Mouse (Mus musculus): ENCODE data around the gene Cic.

Gene Cic

GRCm38 (mm10) chr7:25269545-25270271 lies 2.2 kb downstream of the Cic start:
- peak; percentile 8 for DNase-seq (ENCODE audit: low spot score)

DNA sequence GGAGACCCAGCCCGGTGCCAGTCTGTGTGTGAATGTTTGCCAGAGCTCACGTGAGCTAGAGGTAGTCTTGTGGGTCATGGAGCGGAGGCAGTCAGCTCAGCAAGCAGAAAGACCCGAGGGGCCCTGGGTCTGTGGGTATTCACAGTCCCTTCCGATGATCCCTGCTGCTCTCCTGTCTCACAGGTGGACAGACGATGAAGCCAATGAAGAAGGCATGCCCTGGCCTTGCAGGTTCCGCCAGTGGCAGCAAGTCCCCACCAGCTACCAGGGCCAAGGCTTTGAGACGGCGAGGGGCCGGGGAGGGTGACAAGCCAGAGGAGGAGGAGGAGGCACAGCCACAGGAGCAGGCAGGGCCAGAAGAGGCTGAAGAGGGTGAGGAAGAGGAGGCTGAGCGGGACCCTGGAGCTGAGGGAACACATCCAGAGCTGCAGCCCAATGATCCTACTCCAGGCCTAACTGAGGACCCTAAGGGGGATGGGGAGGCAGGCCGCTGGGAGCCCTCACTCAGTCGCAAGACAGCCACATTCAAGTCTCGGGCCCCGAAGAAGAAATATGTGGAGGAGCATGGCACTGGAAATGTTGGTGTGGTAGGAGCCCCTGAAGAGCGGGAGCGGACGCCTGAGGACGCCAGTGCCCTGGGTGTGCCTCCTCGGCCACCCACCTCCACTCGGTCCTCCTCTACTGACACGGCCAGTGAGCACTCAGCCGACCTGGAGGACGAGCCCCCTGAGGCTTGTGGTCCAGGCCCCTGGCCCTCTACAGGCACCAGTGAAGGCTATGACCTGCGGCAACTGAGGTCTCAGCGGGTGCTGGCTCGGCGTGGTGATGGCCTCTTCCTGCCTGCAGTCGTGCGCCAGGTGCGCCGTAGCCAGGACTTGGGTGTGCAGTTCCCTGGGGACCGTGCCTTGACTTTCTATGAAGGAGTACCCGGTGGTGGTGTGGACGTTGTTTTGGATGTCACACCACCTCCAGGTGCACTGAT lies 3.4 kb downstream of the Cic start:
- no peak for DNase-seq (ENCODE audit: low spot score)

GRCm38 (mm10) chr7:25271651-25272444 lies 4.3 kb downstream of the Cic start:
- no peak for DNase-seq (ENCODE audit: low spot score)

GRCm38 (mm10) chr7:25272445-25273258 lies 5.1 kb downstream of the Cic start:
- no peak for DNase-seq (ENCODE audit: low spot score)

DNA sequence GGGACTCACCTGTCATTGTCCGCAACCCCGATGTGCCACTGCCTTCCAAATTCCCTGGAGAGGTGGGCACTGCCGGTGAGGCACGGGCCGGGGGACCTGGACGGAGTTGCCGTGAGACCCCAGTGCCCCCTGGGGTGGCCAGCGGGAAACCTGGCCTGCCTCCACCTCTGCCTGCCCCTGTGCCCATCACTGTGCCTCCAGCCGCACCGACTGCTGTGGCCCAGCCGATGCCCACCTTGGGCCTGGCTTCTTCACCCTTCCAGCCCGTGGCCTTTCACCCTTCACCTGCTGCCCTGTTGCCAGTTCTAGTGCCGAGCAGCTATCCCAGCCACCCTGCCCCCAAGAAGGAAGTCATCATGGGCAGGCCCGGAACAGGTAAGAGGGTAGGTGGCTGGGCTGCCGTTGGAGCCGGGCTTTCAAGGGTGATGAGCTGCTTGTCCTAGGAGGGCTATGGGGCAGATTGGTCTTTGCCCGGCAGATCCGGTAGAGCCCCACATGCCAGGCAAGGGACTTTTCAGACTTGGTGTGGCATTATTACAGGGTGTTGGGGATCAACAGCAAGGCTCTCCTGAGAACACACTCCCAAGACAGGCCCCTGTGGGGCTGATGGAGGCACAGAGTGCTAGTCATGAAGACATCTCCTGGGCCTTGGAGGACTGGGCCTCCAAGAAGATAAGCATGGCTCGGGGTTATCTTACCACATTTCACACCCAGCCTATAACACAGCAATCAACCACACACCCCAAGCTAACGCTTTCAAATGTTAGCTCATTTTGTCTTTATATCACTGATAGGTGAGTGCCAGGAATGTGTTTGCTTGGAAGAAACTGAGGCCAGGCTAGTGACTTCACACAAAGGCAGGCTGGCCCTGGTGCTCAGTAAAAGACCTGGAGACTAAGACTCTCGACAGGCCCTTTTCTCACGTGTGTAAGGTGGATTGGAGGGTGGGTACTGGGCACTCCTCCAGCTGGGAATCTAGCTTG lies 6.0 kb downstream of the Cic start:
- DNase-seq (ENCODE audit: low spot score) = no peak

DNA sequence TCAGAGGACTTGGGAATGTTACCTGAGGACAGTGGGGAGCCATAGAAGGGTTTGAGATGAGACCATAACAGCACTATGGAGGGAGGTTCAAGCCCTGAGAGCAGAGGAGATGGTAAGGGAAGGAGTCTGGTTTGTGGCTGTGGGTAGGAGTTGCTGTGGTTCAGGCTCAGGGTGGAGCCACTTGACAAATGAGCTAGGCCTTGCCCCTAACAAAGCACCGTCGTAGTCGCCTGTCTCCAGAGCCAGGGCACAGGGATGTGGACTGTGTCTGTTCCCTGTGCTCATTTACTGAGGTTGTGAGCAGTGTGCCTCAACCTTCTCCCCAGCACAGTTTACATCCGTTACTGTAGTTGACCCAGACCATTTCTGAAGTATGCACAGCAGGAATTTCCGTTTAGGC lies 7.1 kb downstream of the Cic start:
- no peak for DNase-seq (ENCODE audit: low spot score)

- no peak for DNase-seq (ENCODE audit: low spot score)
Observed at GRCm38 (mm10) chr7:25274996-25275395, 7.5 kb downstream of the Cic start.

- DNase-seq (ENCODE audit: low spot score) = no peak
Observed at GRCm38 (mm10) chr7:25275555-25276298, 8.2 kb downstream of the Cic start.

DNA sequence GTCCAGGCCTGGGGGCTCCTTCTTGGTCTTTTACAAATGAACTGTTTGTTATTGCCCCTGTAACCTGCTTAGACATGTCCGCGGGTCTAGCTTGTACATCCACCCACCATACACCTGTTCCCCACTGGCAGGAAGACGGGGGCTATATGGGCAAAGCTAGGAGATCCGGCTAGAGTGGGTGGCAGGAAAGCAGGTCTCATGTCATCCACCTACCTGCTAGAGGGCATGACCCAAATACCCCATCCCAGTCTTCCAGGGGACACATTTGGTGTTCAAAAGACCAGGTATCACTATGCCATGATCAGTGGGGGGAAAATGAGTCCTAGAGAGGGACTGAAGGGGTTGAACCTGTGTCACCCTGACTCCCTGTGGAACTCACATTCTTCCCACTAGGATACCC lies 9.9 kb downstream of the Cic start:
- no peak for DNase-seq (ENCODE audit: low spot score)

DNA sequence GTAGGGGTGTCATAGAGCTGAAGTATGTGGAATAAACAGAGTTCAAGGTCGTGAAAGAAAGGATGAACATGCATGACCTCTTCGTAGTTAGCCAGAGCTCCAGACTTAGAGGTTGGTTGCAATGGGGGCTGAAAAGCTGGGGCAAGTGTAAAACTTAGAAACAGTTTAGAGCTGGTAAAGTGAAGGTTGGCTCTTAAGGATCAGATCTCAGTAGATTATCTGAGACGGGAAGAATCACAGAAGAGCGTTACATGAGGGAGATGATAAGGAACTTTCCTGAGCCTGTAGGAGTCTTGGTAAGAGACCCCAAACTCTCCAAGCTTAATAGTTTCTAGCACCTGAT lies 10.5 kb downstream of the Cic start:
- DNase-seq (ENCODE audit: low spot score) = no peak

- DNase-seq (ENCODE audit: low spot score) = peak; percentile 87
Observed at GRCm38 (mm10) chr7:25278341-25279075, 11.0 kb downstream of the Cic start.

DNA sequence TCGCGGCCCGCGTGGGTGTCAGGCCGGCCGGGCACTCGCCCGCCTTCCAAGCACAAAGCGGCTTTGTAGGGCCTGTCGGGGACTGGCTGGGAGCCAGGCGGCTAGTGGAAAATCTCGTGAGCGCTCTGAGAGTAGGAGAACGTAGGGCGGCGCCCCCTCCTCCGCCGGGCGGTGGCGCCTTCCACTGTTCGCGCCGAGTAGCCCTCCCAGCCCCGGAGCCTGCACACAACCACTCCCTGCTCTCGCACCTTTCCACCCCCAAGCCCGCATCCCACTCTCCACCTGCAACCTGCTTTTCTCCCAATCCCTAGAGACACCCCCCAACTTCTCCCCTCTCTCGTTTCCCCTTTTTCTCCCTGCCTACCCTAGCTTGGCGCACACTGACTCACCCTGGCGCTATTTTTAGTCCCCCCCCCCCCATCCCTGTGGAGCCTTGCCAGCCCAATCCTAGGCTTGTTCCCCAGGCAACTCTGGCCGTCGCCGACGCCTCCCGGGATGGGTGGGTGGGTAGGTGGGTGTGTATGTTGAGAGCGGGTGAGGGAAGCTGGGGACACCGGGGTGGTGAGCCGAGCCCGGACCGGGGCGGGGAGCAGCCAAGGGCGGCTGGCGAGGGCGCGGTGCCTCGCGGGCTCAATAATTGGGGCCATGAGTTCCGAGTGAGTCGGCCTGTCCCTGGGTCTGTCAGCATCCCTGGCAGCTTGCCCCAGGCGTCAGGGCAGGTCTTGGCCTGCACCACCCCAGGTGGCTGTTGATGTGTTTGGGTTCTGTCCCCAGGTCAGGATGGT lies 11.8 kb downstream of the Cic start:
- DNase-seq (ENCODE audit: low spot score) = peak; percentile 95

DNA sequence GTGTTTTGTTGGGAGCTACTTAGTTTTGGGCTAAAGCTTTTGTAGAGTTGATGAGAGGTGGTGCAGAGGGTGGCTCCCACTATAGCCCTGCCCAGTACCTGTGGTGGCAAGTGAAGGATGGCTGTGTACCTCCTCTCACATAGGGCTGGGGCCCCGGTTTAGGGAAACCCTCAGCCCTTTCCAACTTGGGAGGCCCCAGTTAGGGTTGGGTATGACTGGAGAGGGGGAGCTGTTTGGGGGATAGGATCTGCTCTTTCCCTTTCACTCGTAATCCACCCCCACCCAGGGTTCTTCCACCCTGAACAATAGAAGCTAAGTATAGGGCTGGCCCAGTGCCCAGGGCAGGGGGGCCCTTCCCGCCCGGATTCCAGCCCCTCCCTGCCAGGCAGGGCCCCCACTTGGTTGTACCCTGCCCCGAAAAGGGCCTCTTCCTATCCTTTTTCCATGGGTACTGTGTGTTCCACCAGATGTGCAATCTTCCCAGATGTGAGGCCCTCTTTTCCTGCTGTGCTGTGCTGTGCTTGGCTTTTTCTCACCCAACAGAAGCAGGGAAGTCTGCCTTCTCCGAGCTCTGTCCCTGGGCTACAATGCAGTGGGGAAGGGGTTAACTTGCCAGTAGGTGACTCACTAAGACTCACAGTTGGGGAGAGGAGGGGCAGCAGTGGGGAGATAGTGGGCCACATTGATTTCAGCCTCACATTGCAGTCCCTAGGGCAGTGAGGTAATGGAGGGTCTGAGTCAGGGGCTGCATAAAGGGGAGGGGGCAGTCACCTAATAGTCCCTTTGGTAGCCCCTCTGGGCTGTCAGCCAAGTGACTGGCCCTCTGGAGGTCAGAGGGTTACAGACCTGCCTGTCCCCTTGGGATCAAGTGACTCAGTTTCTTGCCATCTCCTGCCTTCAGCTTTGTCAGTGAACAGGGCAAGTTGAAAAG lies 12.6 kb downstream of the Cic start:
- peak; percentile 63 for DNase-seq (ENCODE audit: low spot score)

DNA sequence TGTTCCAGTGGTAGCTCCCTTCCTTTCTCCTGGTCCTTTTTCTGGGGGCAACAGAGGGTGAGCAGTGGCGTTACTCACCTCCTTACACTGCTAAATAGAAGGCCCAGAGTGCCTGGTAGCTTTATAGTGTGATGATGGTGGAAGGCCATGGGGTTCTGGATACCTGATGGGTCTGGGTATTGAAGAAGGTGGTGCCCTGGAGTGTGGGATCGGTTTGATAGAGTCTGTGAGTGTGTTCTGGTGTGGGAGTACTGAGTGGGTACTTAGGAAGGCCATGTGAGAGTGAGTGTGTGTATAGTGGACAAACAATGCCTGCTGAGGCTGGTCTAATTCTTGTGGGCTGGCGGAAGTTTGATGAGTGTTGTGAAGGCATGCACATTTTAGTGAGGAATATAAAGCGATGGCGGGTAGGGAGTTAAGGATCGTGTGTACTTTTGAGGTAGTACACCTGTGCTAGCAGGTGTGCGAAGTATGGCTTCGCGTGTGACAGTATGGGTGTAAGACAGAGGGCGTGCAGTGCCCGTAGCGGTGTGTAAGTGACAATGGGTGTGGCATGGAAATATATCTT lies 13.7 kb downstream of the Cic start:
- peak; percentile 25 for DNase-seq (ENCODE audit: low spot score)

- peak; percentile 97 for DNase-seq (ENCODE audit: low spot score)
Observed at GRCm38 (mm10) chr7:25281734-25282601, 14.5 kb downstream of the Cic start.
